Mouse (Mus musculus) left cerebral cortex, adult 8-10 months (tissue): ENCODE results near the gene A930004D18Rik. TPM values are rescaled to one million over a fixed set of nuclear protein-coding genes. Genes with fewer than 3 reads are reported as not detected.
"Not testable (repeated sequence)": the region's sequence is repeated elsewhere in the genome, so short reads cannot be mapped to it uniquely, and the experiment has no call there.

Source experiments
- DNase-seq, 2 experiments: peaks; one replicate each; pipeline ENCODE4 v3.0.0; 2022; ENCODE audit warnings: low spot score in 2 of 2
- microRNA-seq, 2 experiments: library from miRNA; unstranded; fragments of <30 nt; microRNA quantifications; one replicate each; pipeline ENCODE4 v1.2.0; 2022
- total RNA-seq, 4 experiments: library from RNA; stranded (reverse); gene quantifications; 2 replicates each; pipeline ENCODE4 v1.2.4; 2022

The A930004D18Rik gene
- total RNA-seq, 4 experiments from 2014 or later = 1.8 to 3.5 (median 2.2) TPM

DNA sequence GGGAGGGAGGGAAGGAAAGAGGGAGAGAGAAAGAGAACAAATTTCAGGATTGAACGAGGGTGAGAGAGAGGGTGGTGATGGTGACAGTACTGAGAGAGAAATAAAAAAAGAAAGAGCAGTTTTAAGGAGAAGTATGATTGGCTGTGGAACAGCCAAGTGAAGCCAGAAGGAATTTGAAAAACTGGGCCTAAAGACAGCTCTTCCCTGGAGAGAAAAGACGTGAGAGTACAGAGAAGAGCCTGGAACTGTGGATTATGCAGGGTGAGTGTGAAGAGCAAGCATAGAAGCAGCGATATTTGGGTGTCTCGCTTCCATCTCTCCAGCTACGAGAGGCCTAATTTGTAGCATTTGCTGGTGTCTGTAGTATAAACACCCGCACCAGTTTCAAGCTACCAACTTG is 26.3 kb downstream of the A930004D18Rik start:
- no peak for DNase-seq

DNA sequence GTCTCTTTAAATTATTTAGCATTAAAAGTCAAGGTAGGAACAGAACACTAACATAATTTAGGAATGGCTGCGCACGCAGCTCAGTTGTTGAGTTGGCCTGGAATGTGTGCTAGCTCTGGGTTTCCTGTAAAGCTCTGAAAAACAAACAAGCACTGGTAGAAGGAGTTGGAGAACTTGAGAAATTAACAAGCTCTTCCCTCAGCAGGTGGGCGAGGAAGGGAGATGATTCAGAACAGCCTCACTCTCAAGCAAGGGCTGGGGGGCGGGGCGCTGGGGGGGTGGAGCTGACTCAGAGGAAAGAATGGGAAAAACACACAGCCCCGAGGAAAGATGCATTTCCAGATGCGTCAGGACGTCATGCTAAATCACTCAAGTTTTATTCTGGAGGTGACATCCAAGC is 32.4 kb downstream of the A930004D18Rik start:
- peak in 1 of 2 experiments; percentile 15 for DNase-seq

DNA sequence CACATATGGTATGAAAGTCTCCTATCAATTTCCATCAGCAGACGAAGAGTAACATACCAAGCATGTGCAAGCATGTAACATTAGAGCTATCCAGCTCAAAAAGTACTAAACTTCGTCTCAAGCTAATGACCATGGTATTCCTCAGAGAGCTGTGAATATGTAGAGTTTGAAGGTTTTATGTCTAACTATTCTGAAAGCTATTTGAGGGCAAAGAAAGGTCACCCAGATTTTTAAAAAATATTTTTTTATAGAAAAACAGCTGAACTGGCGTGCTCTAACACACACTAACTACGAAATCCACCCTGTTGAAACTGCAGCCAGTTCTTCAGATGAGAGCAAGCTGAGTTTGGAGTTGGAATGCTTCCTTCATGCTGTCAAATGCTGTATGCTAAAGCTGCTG is 33.3 kb downstream of the A930004D18Rik start:
- no peak for DNase-seq

GRCm38 (mm10) chr2:18002306-18002705 is 35.2 kb downstream of the A930004D18Rik start:
- DNase-seq = no peak

- no peak for DNase-seq
Measured at GRCm38 (mm10) chr2:17996858-17997257, 40.7 kb downstream of the A930004D18Rik start, which contains the start of gene H2al2a. H2al2a (minus strand) TSS chr2:17996958.

- no peak for DNase-seq
Measured at GRCm38 (mm10) chr2:17989562-17989961, 48.0 kb downstream of the A930004D18Rik start.

DNA sequence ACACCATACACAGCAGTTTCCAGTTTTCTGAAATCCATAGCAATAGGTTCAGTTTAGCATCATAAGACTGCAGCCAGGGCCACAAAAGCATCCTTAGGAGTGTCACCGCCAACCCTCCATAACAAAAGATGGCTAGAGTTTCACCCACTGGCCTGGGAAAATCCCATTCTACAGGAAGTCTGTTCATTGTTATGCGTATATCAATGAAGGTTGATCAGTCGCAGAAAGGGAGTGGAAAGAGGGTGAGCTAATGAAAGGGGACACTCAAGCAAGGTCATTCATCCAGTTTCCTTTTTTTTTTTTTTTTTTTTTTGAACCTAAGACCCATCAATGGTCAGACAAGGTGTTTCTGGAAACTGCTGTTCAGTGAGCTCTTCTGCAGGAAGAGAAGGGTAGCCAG is 48.4 kb downstream of the A930004D18Rik start:
- DNase-seq = no peak

- no peak for DNase-seq
Measured at GRCm38 (mm10) chr2:17986694-17987093, 50.8 kb downstream of the A930004D18Rik start.

- no peak for DNase-seq
Measured at GRCm38 (mm10) chr2:17984774-17985173, 52.8 kb downstream of the A930004D18Rik start.

DNA sequence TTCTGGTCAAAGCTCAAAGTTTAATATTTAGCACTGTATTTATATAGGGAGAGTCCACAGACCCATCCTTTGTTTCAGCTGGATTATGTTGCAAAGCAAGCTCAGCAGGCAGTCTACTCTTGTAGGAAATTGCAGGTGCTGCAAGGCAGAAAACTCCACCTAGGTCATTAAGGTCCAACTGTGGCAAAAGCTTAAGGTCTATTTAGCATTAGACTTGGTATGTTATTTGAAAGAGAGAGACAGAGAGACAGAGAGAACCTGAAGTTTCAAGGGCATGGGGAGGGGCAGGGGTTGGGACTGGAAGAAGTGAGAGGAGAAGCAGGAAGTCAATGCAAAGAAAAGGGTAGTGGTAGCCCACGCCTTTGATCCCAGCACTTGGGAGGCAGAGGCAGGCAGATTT is 54.8 kb downstream of the A930004D18Rik start:
- DNase-seq = no peak

DNA sequence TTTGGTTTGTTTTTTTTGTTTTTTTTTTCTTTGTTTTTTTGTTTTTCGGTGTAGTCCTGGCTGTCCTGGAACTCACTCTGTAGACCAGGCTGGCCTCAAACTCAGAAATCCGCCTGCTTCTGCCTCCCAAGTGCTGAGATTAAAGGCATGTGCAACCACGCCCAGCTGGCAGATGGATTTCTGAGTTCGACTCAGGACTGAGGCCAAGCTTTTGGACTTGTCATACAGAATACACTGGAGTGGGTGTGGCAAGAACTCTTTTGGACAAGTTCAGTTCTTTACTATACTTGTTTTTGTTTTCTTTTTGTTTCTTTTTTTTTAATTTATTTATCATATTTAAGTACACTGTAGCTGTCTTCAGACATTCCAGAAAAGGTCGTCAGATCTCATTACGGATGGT is 58.8 kb downstream of the A930004D18Rik start:
- no peak for DNase-seq

GRCm38 (mm10) chr2:17978251-17978650 is 59.3 kb downstream of the A930004D18Rik start:
- not testable (repeated sequence) for DNase-seq

DNA sequence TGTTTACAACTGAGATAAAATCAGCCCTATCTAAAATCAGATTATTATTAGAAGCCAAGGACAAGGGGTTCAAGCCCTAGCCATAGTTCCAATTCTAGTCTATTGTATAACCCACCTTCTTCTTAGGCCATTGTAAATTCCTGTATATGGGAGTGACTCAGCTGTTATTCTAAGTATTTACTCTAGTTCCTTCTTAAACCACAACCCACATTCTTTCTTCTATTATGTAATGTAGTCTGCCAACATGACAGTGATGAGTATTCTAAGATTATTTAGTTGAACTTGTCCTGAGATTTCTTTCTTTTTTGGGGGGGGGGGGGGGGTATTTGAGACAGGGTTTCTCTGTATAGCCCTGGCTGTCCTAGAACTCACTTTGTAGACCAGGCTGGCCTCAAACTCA is 59.9 kb downstream of the A930004D18Rik start:
- not testable (repeated sequence) for DNase-seq

DNA sequence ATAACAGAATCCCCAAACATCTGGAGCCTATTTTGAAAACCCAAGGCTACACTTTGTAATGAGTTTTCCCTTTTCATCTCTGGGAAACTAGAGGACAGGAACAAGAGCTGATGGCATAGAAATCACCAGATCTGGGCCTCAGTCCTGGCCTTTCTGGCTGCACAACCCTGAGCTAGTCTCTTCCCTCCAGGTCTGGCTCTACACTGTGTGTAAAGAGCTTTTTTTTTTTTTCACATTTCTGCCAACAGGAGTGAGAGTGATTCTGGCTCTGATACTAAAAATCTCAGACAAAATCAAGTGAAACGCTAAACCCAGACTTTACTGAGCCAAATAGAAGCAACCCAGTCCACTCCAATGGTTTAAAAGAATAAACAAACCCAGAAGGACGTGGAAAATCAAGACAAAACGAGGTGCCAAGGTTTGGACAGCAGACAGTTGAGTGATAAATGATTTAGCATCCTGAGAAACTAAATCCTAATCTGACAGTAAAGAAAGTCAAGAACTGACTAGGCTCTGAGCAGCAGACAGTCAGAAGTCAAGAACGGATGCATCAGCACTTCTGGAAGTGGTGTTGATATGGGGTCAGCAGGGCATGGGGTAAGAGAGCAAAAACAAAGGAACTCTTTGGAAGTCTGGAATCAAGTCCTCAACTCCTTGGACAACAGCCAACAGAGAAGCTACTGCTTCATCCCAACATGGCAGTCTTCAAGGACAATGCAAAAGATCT is 61.8 kb downstream of the A930004D18Rik start:
- no peak for DNase-seq

Small RNAs within 50 kb of the gene (microRNA-seq; reads per million reads assigned to microRNA genes)
- gene Mir7655 = 0 to 0.42 reads per million in 2 experiments

Other genes with a start within 250 kb of the A930004D18Rik start
- not detected for gene H2al2a, start 40.8 kb downstream of the A930004D18Rik start, total RNA-seq
- 10 to 100 TPM in 1 of 4 experiments, 1 to 10 TPM in 3; 7.9 to 10.6 (median 8.5) TPM for gene Skida1, start 11.3 kb upstream of the A930004D18Rik start, total RNA-seq
- 10 to 100 TPM; 53.3 to 62.7 (median 56.5) TPM for gene Mllt10, start 17.5 kb upstream of the A930004D18Rik start, total RNA-seq